Mouse (Mus musculus): Measurements from ENCODE around the gene Zfp423. TPM values are rescaled to one million over a fixed set of nuclear protein-coding genes. Genes with fewer than 3 reads are reported as not detected.

The Zfp423 gene
- total and polyA plus RNA-seq, 3 experiments, result not detected

DNA sequence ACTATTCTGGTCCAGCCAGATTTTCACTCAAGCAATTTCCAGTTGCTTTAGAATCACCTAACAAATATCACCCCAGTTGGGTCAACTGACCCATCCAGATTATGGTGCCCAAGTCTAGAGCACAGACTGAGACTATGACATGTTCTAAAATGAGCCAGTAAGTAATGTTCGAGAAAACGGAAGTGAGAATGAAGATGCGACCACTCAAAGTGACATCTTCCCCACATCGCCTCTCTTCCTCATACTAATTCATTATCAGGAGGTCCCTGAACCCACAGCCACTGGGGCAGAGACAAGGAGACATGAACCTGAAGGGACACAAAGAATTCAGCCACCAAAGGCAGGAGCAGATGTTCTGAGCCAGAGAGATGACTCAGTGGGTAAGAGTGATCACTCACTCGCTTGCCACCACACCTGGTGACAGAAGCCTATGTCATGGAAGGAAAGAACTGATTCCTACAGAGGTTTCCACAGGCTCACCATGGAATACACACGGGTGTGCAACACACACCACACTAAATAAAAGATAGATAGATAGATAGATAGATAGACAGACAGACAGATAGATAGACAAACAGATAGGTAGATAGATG lies 24.2 kb downstream of the Zfp423 start:
- Histone ChIP-seq H3K27ac (ENCODE audit: control insufficient read depth, low read depth, low read length) (no peak overlapping the region), H3K36me3 (ENCODE audit: control insufficient read depth in 1 of 2, insufficient read depth in 2 of 2, low read length in 2 of 2) (no peaks in the 10 kb centered on the region), H3K27me3 (ENCODE audit: control insufficient read depth in 1 of 2, insufficient read depth in 2 of 2, low read length in 2 of 2) (no peaks in the 10 kb centered on the region), H3K79me2 (ENCODE audit: control insufficient read depth, insufficient read depth, low read length, poor library complexity) (no peaks in the 10 kb centered on the region), H3K4me1 (ENCODE audit: control insufficient read depth in 1 of 2, insufficient read depth in 2 of 2, low read length in 2 of 2) (no peaks in the 10 kb centered on the region), H3K9ac (ENCODE audit: control insufficient read depth, low read depth, low read length, poor library complexity, severe bottlenecking) (no peak overlapping the region), H3K4me3 (ENCODE audit: control insufficient read depth in 1 of 2, insufficient read depth in 1 of 2, low read depth in 2 of 2, low read length in 2 of 2) (no peak overlapping the region), H3K9me3 (replicated peaks; ENCODE audit: insufficient read depth, low read length) (no peaks in the 10 kb centered on the region)
- no peak for TF ChIP-seq SMC3 (IDR thresholded peaks at IDR 0.05; ENCODE audit: low read depth, low read length)
- TF ChIP-seq SIN3A (IDR thresholded peaks at IDR 0.05; ENCODE audit: low read length), result no peak
- TF ChIP-seq POLR2AphosphoS2 (IDR thresholded peaks at IDR 0.05; ENCODE audit: low read length), result no peak
- TF ChIP-seq NRF1 (IDR thresholded peaks at IDR 0.05; ENCODE audit: insufficient read depth, low read depth, low read length, poor library complexity, severe bottlenecking), result no peak
- no peak for TF ChIP-seq E2F4 (IDR thresholded peaks at IDR 0.05; ENCODE audit: borderline replicate concordance, low read depth, low read length)
- TF ChIP-seq RCOR1 (IDR thresholded peaks at IDR 0.05; ENCODE audit: low read depth, low read length), result no peak
- no peak for TF ChIP-seq EP300 (IDR thresholded peaks at IDR 0.05; ENCODE audit: low read depth in 1 of 2, low read length in 2 of 2)
- no peak for TF ChIP-seq MXI1 (IDR thresholded peaks at IDR 0.05; ENCODE audit: low read depth, low read length)
- TF ChIP-seq ELF1 (IDR thresholded peaks at IDR 0.05; ENCODE audit: low read depth, low read length), result no peak
- no peak for TF ChIP-seq ZNF384 (IDR thresholded peaks at IDR 0.05; ENCODE audit: low read depth, low read length)
- no peak for TF ChIP-seq ZMIZ1 (IDR thresholded peaks at IDR 0.05; ENCODE audit: low read depth, low read length)
- no peak for TF ChIP-seq ETS1 (IDR thresholded peaks at IDR 0.05; ENCODE audit: low read depth, low read length)
- TF ChIP-seq CHD1 (IDR thresholded peaks at IDR 0.05; ENCODE audit: low read depth, low read length), result no peak
- no peak for TF ChIP-seq CTCF (IDR thresholded peaks at IDR 0.05 in 2 of 3, conservative IDR thresholded peaks at IDR 0.05 in 1 of 3; ENCODE audit: control insufficient read depth in 1 of 3, insufficient read depth in 1 of 3, low read depth in 2 of 3, low read length in 3 of 3, poor library complexity in 1 of 3, severe bottlenecking in 1 of 3)
- DNase-seq (ENCODE audit: low read depth, low spot score), result no peak

DNA sequence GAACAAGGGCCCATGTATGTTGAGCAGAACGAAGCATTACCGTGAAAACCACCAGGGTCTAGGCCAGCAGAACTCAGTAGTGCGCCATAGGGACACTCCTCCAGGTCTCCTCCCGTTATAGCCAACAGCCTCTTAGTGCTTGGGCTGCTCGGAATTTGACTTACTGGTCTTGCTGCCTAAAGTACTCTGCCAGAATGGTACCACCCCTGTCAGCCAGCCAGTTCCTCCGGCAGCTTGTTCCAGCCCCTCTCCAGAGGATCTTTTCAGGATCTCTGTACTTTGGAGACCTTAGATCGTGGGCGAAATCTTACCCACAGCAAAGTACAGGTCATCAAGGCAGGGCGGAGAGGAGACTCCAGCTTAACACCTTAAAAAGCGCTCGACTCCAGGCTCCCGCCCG lies 25.2 kb downstream of the Zfp423 start:
- Histone ChIP-seq H3K4me3 (ENCODE audit: control insufficient read depth in 1 of 2, insufficient read depth in 1 of 2, low read depth in 2 of 2, low read length in 2 of 2) (no peak overlapping the region), H3K79me2 (ENCODE audit: control insufficient read depth, insufficient read depth, low read length, poor library complexity) (no peaks in the 10 kb centered on the region), H3K9ac (ENCODE audit: control insufficient read depth, low read depth, low read length, poor library complexity, severe bottlenecking) (no peak overlapping the region), H3K36me3 (ENCODE audit: control insufficient read depth in 1 of 2, insufficient read depth in 2 of 2, low read length in 2 of 2) (no peaks in the 10 kb centered on the region), H3K4me1 (ENCODE audit: control insufficient read depth in 1 of 2, insufficient read depth in 2 of 2, low read length in 2 of 2) (no peaks in the 10 kb centered on the region), H3K9me3 (replicated peaks; ENCODE audit: insufficient read depth, low read length) (no peaks in the 10 kb centered on the region), H3K27me3 (ENCODE audit: control insufficient read depth in 1 of 2, insufficient read depth in 2 of 2, low read length in 2 of 2) (no peaks in the 10 kb centered on the region), H3K27ac (ENCODE audit: control insufficient read depth, low read depth, low read length) (no peak overlapping the region)
- DNase-seq (ENCODE audit: low read depth, low spot score), result no peak
- TF ChIP-seq CTCF (IDR thresholded peaks at IDR 0.05 in 2 of 3, conservative IDR thresholded peaks at IDR 0.05 in 1 of 3; ENCODE audit: control insufficient read depth in 1 of 3, insufficient read depth in 1 of 3, low read depth in 2 of 3, low read length in 3 of 3, poor library complexity in 1 of 3, severe bottlenecking in 1 of 3) (no peak), ZNF384 (IDR thresholded peaks at IDR 0.05; ENCODE audit: low read depth, low read length) (no peak), NELFE (IDR thresholded peaks at IDR 0.05; ENCODE audit: low read depth, low read length) (no peak), MXI1 (IDR thresholded peaks at IDR 0.05; ENCODE audit: low read depth, low read length) (no peak), POLR2A (IDR thresholded peaks at IDR 0.05; ENCODE audit: control insufficient read depth in 1 of 2, insufficient read depth in 1 of 2, low read depth in 1 of 2, low read length in 2 of 2, poor library complexity in 1 of 2) (no peak), POLR2AphosphoS5 (IDR thresholded peaks at IDR 0.05; ENCODE audit: borderline replicate concordance, low read depth, low read length) (no peak), RAD21 (IDR thresholded peaks at IDR 0.05; ENCODE audit: low read depth, low read length) (no peak), TCF12 (IDR thresholded peaks at IDR 0.05; ENCODE audit: low read depth, low read length) (no peak), NRF1 (IDR thresholded peaks at IDR 0.05; ENCODE audit: insufficient read depth, low read depth, low read length, poor library complexity, severe bottlenecking) (no peak)
